In the genomic region with DNA sequence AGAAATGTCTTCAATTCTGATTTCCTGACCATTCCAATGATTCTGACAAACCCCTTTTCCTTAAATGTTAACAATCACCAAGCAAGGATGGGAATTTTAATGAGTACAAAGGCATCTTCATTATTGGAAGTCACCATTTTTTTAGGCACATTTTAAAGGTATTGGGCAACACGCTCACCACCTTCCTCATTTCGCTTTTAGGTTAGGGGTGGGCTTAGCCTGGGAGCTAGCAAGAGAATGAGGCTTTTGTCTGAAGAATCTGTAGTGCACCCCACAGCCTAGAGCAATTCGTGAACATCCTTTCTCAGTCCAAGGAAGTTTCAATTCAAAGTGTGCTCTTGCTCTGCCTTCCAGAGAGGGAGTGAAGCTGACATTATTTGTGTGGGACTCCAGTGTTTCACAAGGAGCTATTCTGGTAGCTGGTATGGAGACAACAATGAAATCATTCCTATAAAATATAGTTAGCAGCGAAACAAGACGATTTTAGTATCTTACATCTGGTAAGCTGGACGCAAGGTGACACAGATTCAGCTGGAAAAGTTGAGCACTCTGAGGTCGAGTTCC, we compare ENCODE assay signal across 39 mouse cellular contexts. TPM values are rescaled to one million over a fixed set of nuclear protein-coding genes. Genes with fewer than 3 reads are reported as not detected.
DNase-seq lines count a peak whose midpoint lies in the region; ATAC-seq and TF ChIP-seq lines count a peak whose summit lies in the region.
"Had no signal": no experiment of that assay in that cellular context is flagged by ENCODE, and none has a peak within 500 bp of the region (broad histone marks: within the 10 kb centered on the region; RNA-seq: fewer than 3 reads in every experiment).

No protein-coding gene starts in this region.

- no peaks in the 10 kb centered on the region for H3K36me3 ChIP-seq in hindbrain, postnatal 0 days (ENCODE audit: insufficient read depth, low read length)
- H3K36me3 ChIP-seq in hindbrain, embryonic 12.5 days = no peaks in the 10 kb centered on the region
- no peaks in the 10 kb centered on the region for H3K36me3 ChIP-seq in lung, postnatal 0 days (ENCODE audit: insufficient read depth, low read length)
- H3K36me3 ChIP-seq: embryonic facial prominence, embryonic 10.5 days; embryonic facial prominence, embryonic 15.5 days; intestine, embryonic 15.5 days; liver, embryonic 12.5 days had no signal

- H3K4me3 ChIP-seq in hindbrain, postnatal 0 days (ENCODE audit: low read length) = no peak overlapping the region
- H3K4me3 ChIP-seq in hindbrain, embryonic 12.5 days = no peak overlapping the region
- no peak overlapping the region for H3K4me3 ChIP-seq in brown adipose tissue, adult 24 weeks (ENCODE audit: insufficient read depth, low read depth, low read length)
- no peak overlapping the region for H3K4me3 ChIP-seq in lung, postnatal 0 days (ENCODE audit: low read depth, low read length)
- H3K4me3 ChIP-seq: embryonic facial prominence, embryonic 10.5 days; embryonic facial prominence, embryonic 15.5 days; forebrain, embryonic 13.5 days; intestine, embryonic 15.5 days; liver, embryonic 12.5 days had no signal

- H3K4me1 ChIP-seq in hindbrain, postnatal 0 days (ENCODE audit: insufficient read depth, low read length) = no peaks in the 10 kb centered on the region
- H3K4me1 ChIP-seq in hindbrain, embryonic 12.5 days = no peaks in the 10 kb centered on the region
- H3K4me1 ChIP-seq in brown adipose tissue, adult 24 weeks (ENCODE audit: control insufficient read depth, insufficient read depth, insufficient read length, low read length) = no peaks in the 10 kb centered on the region
- H3K4me1 ChIP-seq in lung, postnatal 0 days (ENCODE audit: insufficient read depth, low read depth, low read length) = no peaks in the 10 kb centered on the region
- H3K4me1 ChIP-seq: embryonic facial prominence, embryonic 10.5 days; embryonic facial prominence, embryonic 15.5 days; forebrain, embryonic 13.5 days; intestine, embryonic 15.5 days; liver, embryonic 12.5 days had no signal

- 69% methylated on average over 7 of the region's 7 CpGs for WGBS in hindbrain, postnatal 0 days
- 77% methylated on average over 7 of the region's 7 CpGs for WGBS in hindbrain, embryonic 12.5 days
- 75% methylated on average over 7 of the region's 7 CpGs for WGBS in lung, postnatal 0 days

- H3K4me2 ChIP-seq in hindbrain, postnatal 0 days (ENCODE audit: low read depth, low read length) = no peak overlapping the region
- no peak overlapping the region for H3K4me2 ChIP-seq in hindbrain, embryonic 12.5 days (replicated peaks)
- H3K4me2 ChIP-seq in lung, postnatal 0 days (replicated peaks; ENCODE audit: low read depth, low read length) = no peak overlapping the region
- H3K4me2 ChIP-seq: embryonic facial prominence, embryonic 15.5 days; forebrain, embryonic 13.5 days; intestine, embryonic 15.5 days; liver, embryonic 12.5 days had no signal

- peak; percentile 40; the same call in 1 of the 2 replicates for ATAC-seq in hindbrain, postnatal 0 days
- ATAC-seq in hindbrain, embryonic 12.5 days (ENCODE audit: low FRiP score) = no peak
- peak; percentile 94 for ATAC-seq in megakaryocyte progenitor cell, adult 5-6 weeks (replicated peaks; ENCODE audit: poor library complexity)
- ATAC-seq in lung, postnatal 0 days = no peak
- ATAC-seq: forebrain, embryonic 13.5 days; hindbrain, embryonic 16.5 days; intestine, embryonic 15.5 days; liver, embryonic 12.5 days; liver, postnatal 0 days had no signal

- no peak for TF ChIP-seq CTCF in hindbrain, postnatal 0 days (IDR thresholded peaks at IDR 0.05; ENCODE audit: low read depth)
- TF ChIP-seq CTCF in lung, postnatal 0 days (IDR thresholded peaks at IDR 0.05) = no peak

- no peak for DNase-seq in hindbrain, postnatal 0 days (ENCODE audit: low spot score)
- peak; percentile 39 for DNase-seq in brain, adult 2 months (ENCODE audit: low read depth, low spot score)
- DNase-seq in adrenal gland, postnatal 10 days = no peak
- DNase-seq in lung, postnatal 0 days (ENCODE audit: low spot score) = no peak
- DNase-seq: B cell, adult 2 months; cerebellum, adult 18-20 months; cerebellum, postnatal 14 days; kidney, postnatal 25 days; liver, postnatal 0 days; lung, postnatal 4 days; midbrain, embryonic 14.5 days; retina, postnatal 1 day; thymus, adult 18-20 months; thymus, postnatal 25 days had no signal

- H3K9ac ChIP-seq in hindbrain, postnatal 0 days (replicated peaks; ENCODE audit: low read length) = no peak overlapping the region
- no peak overlapping the region for H3K9ac ChIP-seq in hindbrain, embryonic 12.5 days
- no peak overlapping the region for H3K9ac ChIP-seq in lung, postnatal 0 days (replicated peaks; ENCODE audit: low read depth)
- H3K9ac ChIP-seq: embryonic facial prominence, embryonic 15.5 days; forebrain, embryonic 13.5 days; intestine, embryonic 15.5 days; liver, embryonic 12.5 days; liver, postnatal 0 days had no signal

- TF ChIP-seq EP300 in lung, postnatal 0 days (IDR thresholded peaks at IDR 0.05) = no peak

- no peak overlapping the region; the same call in 1 of the 2 replicates for H3K27ac ChIP-seq in hindbrain, postnatal 0 days
- H3K27ac ChIP-seq in hindbrain, embryonic 12.5 days = no peak overlapping the region
- H3K27ac ChIP-seq in brown adipose tissue, adult 24 weeks (replicated peaks; ENCODE audit: low read depth, low read length) = peak overlapping the region; percentile 11; the same call in 1 of the 2 replicates
- H3K27ac ChIP-seq in lung, postnatal 0 days (ENCODE audit: low read length) = no peak overlapping the region
- H3K27ac ChIP-seq: embryonic facial prominence, embryonic 10.5 days; embryonic facial prominence, embryonic 15.5 days; forebrain, embryonic 13.5 days; intestine, embryonic 15.5 days; liver, embryonic 12.5 days; stomach, postnatal 0 days had no signal

- H3K9me3 ChIP-seq in hindbrain, postnatal 0 days (ENCODE audit: low read length) = no peaks in the 10 kb centered on the region
- no peaks in the 10 kb centered on the region for H3K9me3 ChIP-seq in hindbrain, embryonic 12.5 days (replicated peaks)
- no peaks in the 10 kb centered on the region for H3K9me3 ChIP-seq in lung, postnatal 0 days (ENCODE audit: low read length)
- H3K9me3 ChIP-seq: embryonic facial prominence, embryonic 10.5 days; embryonic facial prominence, embryonic 15.5 days; forebrain, embryonic 13.5 days; intestine, embryonic 15.5 days; liver, embryonic 12.5 days had no signal

- no peaks in the 10 kb centered on the region for H3K27me3 ChIP-seq in hindbrain, postnatal 0 days (ENCODE audit: insufficient read depth, low read length)
- H3K27me3 ChIP-seq in hindbrain, embryonic 12.5 days = no peaks in the 10 kb centered on the region
- no peaks in the 10 kb centered on the region for H3K27me3 ChIP-seq in lung, postnatal 0 days (replicated peaks; ENCODE audit: insufficient read depth, low read length)
- H3K27me3 ChIP-seq: embryonic facial prominence, embryonic 15.5 days; forebrain, embryonic 13.5 days; intestine, embryonic 15.5 days; liver, embryonic 12.5 days had no signal

RNA-seq across cellular contexts. Expression of a gene that starts 55.0 kb away (rescaled TPM):
- not detected in 2 replicates for total RNA-seq in hindbrain, postnatal 0 days (2014; rRNA removed)
- 0.18 and 0.23 TPM in 2 replicates for polyA plus RNA-seq in hindbrain, postnatal 0 days (2015; fragmentation: Nextera tagmentation; extraction: Ambion mirVana)
- polyA plus RNA-seq in hindbrain, embryonic 12.5 days (2016; fragmentation: Nextera tagmentation; extraction: Ambion mirVana) = 0.27 TPM in 1 of 2 replicates, not detected in the other
- polyA plus RNA-seq in brown adipose tissue, adult 24 weeks (2012; ENCODE audit: insufficient read depth, insufficient read length, missing spikeins) = not detected in 2 replicates
- not detected in 2 replicates for total RNA-seq in megakaryocyte progenitor cell, adult 5-6 weeks (2015)
- not detected in 2 replicates for total RNA-seq in megakaryocyte progenitor cell, adult 5-6 weeks (2017)
- not detected for total RNA-seq in adrenal gland, postnatal 10 days (2021)
- not detected in 2 replicates for polyA plus RNA-seq in lung, postnatal 0 days (2015; fragmentation: Nextera tagmentation; extraction: Ambion mirVana)
- total RNA-seq: adrenal gland, adult 18-20 months; gastrocnemius, adult 8-10 months; gastrocnemius, postnatal 4 days; heart, postnatal 36 days; layer of hippocampus, adult 18-20 months; layer of hippocampus, postnatal 25 days; left cerebral cortex, adult 8-10 months; left cerebral cortex, postnatal 36 days; monocyte, adult 5-6 weeks had no signal
- polyA plus RNA-seq: embryonic facial prominence, embryonic 15.5 days; forebrain, embryonic 13.5 days; heart, embryonic 14.5 days; hindbrain, embryonic 16.5 days; intestine, embryonic 15.5 days; kidney, embryonic 14.5 days; limb, embryonic 14.5 days; liver, embryonic 12.5 days; liver, postnatal 0 days; lung, embryonic 16.5 days; midbrain, embryonic 14.5 days; neural tube, embryonic 14.5 days; spleen, adult 2 months; stomach, postnatal 0 days had no signal

Comparison
In these comparisons a context has a peak if more than half of its experiments do, and no peak if none do; other contexts are left out.
1. ATAC-seq: peak in hindbrain, postnatal 0 days (single experiment) and megakaryocyte progenitor cell, adult 5-6 weeks (single experiment); none in hindbrain, embryonic 12.5 days (single experiment) and lung, postnatal 0 days (single experiment).